Mouse (Mus musculus): ENCODE results near the gene Osbp2. TPM values are rescaled to one million over a fixed set of nuclear protein-coding genes. Genes with fewer than 3 reads are reported as not detected.

Gene Osbp2
- polyA plus RNA-seq, 1 experiment: 1.5 TPM

GRCm38 (mm10) chr11:3703089-3703992 is 160.4 kb downstream of the Osbp2 start:
- no peak overlapping the region for H3K4me3 ChIP-seq (ENCODE audit: low read depth, low read length)
- H3K9me3 ChIP-seq (replicated peaks; ENCODE audit: control insufficient read depth, insufficient read depth, low read length, poor library complexity, severe bottlenecking): no peaks in the 10 kb centered on the region
- H3K27ac ChIP-seq (ENCODE audit: insufficient read depth, low read length): no peak overlapping the region
- no peak overlapping the region for H3K9ac ChIP-seq (ENCODE audit: low read depth, poor library complexity, severe bottlenecking)
- no peaks in the 10 kb centered on the region for H3K27me3 ChIP-seq (ENCODE audit: control insufficient read depth, insufficient read depth, low read length, poor library complexity, severe bottlenecking)
- no peaks in the 10 kb centered on the region for H3K36me3 ChIP-seq (ENCODE audit: control insufficient read depth, insufficient read depth, low read length, poor library complexity, severe bottlenecking)
- H3K4me1 ChIP-seq (ENCODE audit: control insufficient read depth, insufficient read depth, low read length): no peaks in the 10 kb centered on the region
- TF ChIP-seq POLR2A (IDR thresholded peaks at IDR 0.05; ENCODE audit: insufficient read depth, low read length) (no peak), EP300 (IDR thresholded peaks at IDR 0.05; ENCODE audit: insufficient read depth, low read depth, low read length) (no peak)

GRCm38 (mm10) chr11:3697441-3697840 is 166.3 kb downstream of the Osbp2 start:
- H3K4me1 ChIP-seq (ENCODE audit: control insufficient read depth, insufficient read depth, low read length): no peaks in the 10 kb centered on the region
- TF ChIP-seq EP300 (IDR thresholded peaks at IDR 0.05; ENCODE audit: insufficient read depth, low read depth, low read length): no peak
- TF ChIP-seq CTCF (IDR thresholded peaks at IDR 0.05; ENCODE audit: low read depth, low read length): no peak
- TF ChIP-seq POLR2A (IDR thresholded peaks at IDR 0.05; ENCODE audit: insufficient read depth, low read length): no peak
- no peak overlapping the region for H3K4me3 ChIP-seq (ENCODE audit: low read depth, low read length)
- H3K9me3 ChIP-seq (replicated peaks; ENCODE audit: control insufficient read depth, insufficient read depth, low read length, poor library complexity, severe bottlenecking): no peaks in the 10 kb centered on the region
- H3K36me3 ChIP-seq (ENCODE audit: control insufficient read depth, insufficient read depth, low read length, poor library complexity, severe bottlenecking): no peaks in the 10 kb centered on the region; the same call in 1 of the 2 replicates
- H3K9ac ChIP-seq (ENCODE audit: low read depth, poor library complexity, severe bottlenecking): no peak overlapping the region
- H3K27ac ChIP-seq (ENCODE audit: insufficient read depth, low read length): no peak overlapping the region
- H3K27me3 ChIP-seq (ENCODE audit: control insufficient read depth, insufficient read depth, low read length, poor library complexity, severe bottlenecking): no peaks in the 10 kb centered on the region

- Histone ChIP-seq H3K4me1 (ENCODE audit: control insufficient read depth, insufficient read depth, low read length) (no peaks in the 10 kb centered on the region), H3K27me3 (ENCODE audit: control insufficient read depth, insufficient read depth, low read length, poor library complexity, severe bottlenecking) (no peaks in the 10 kb centered on the region), H3K27ac (ENCODE audit: insufficient read depth, low read length) (no peak overlapping the region), H3K9ac (ENCODE audit: low read depth, poor library complexity, severe bottlenecking) (no peak overlapping the region), H3K9me3 (replicated peaks; ENCODE audit: control insufficient read depth, insufficient read depth, low read length, poor library complexity, severe bottlenecking) (no peaks in the 10 kb centered on the region), H3K36me3 (ENCODE audit: control insufficient read depth, insufficient read depth, low read length, poor library complexity, severe bottlenecking) (no peaks in the 10 kb centered on the region; the same call in 1 of the 2 replicates), H3K4me3 (ENCODE audit: low read depth, low read length) (no peak overlapping the region)
- no peak for TF ChIP-seq CTCF (IDR thresholded peaks at IDR 0.05; ENCODE audit: low read depth, low read length)
- no peak for TF ChIP-seq POLR2A (IDR thresholded peaks at IDR 0.05; ENCODE audit: insufficient read depth, low read length)
- TF ChIP-seq EP300 (IDR thresholded peaks at IDR 0.05; ENCODE audit: insufficient read depth, low read depth, low read length): no peak
These were observed 167.6 kb downstream of the Osbp2 start for GRCm38 (mm10) chr11:3696086-3696616.

- H3K4me1 ChIP-seq (ENCODE audit: control insufficient read depth, insufficient read depth, low read length): no peaks in the 10 kb centered on the region
- H3K27me3 ChIP-seq (ENCODE audit: control insufficient read depth, insufficient read depth, low read length, poor library complexity, severe bottlenecking): no peaks in the 10 kb centered on the region
- TF ChIP-seq EP300 (IDR thresholded peaks at IDR 0.05; ENCODE audit: insufficient read depth, low read depth, low read length) (no peak), POLR2A (IDR thresholded peaks at IDR 0.05; ENCODE audit: insufficient read depth, low read length) (no peak), CTCF (IDR thresholded peaks at IDR 0.05; ENCODE audit: low read depth, low read length) (no peak)
- H3K36me3 ChIP-seq (ENCODE audit: control insufficient read depth, insufficient read depth, low read length, poor library complexity, severe bottlenecking): peaks cover 33% of the 10 kb centered on the region
- H3K27ac ChIP-seq (ENCODE audit: insufficient read depth, low read length): no peak overlapping the region
- H3K4me3 ChIP-seq (ENCODE audit: low read depth, low read length): no peak overlapping the region
- no peak overlapping the region for H3K9ac ChIP-seq (ENCODE audit: low read depth, poor library complexity, severe bottlenecking)
- no peaks in the 10 kb centered on the region for H3K9me3 ChIP-seq (replicated peaks; ENCODE audit: control insufficient read depth, insufficient read depth, low read length, poor library complexity, severe bottlenecking)
These were observed 172.0 kb downstream of the Osbp2 start for GRCm38 (mm10) chr11:3691746-3692145.

GRCm38 (mm10) chr11:3686885-3687284 is 176.8 kb downstream of the Osbp2 start:
- Histone ChIP-seq H3K4me3 (ENCODE audit: low read depth, low read length) (no peak overlapping the region), H3K27me3 (ENCODE audit: control insufficient read depth, insufficient read depth, low read length, poor library complexity, severe bottlenecking) (no peaks in the 10 kb centered on the region), H3K36me3 (ENCODE audit: control insufficient read depth, insufficient read depth, low read length, poor library complexity, severe bottlenecking) (peaks cover 70% of the 10 kb centered on the region), H3K4me1 (ENCODE audit: control insufficient read depth, insufficient read depth, low read length) (no peaks in the 10 kb centered on the region), H3K27ac (ENCODE audit: insufficient read depth, low read length) (no peak overlapping the region), H3K9ac (ENCODE audit: low read depth, poor library complexity, severe bottlenecking) (no peak overlapping the region), H3K9me3 (replicated peaks; ENCODE audit: control insufficient read depth, insufficient read depth, low read length, poor library complexity, severe bottlenecking) (no peaks in the 10 kb centered on the region)
- TF ChIP-seq CTCF (IDR thresholded peaks at IDR 0.05; ENCODE audit: low read depth, low read length) (no peak), POLR2A (IDR thresholded peaks at IDR 0.05; ENCODE audit: insufficient read depth, low read length) (no peak), EP300 (IDR thresholded peaks at IDR 0.05; ENCODE audit: insufficient read depth, low read depth, low read length) (no peak)

GRCm38 (mm10) chr11:3686318-3686717 is 177.4 kb downstream of the Osbp2 start:
- no peaks in the 10 kb centered on the region for H3K27me3 ChIP-seq (ENCODE audit: control insufficient read depth, insufficient read depth, low read length, poor library complexity, severe bottlenecking)
- H3K27ac ChIP-seq (ENCODE audit: insufficient read depth, low read length): no peak overlapping the region
- no peak overlapping the region for H3K4me3 ChIP-seq (ENCODE audit: low read depth, low read length)
- no peak overlapping the region for H3K9ac ChIP-seq (ENCODE audit: low read depth, poor library complexity, severe bottlenecking)
- no peaks in the 10 kb centered on the region for H3K9me3 ChIP-seq (replicated peaks; ENCODE audit: control insufficient read depth, insufficient read depth, low read length, poor library complexity, severe bottlenecking)
- TF ChIP-seq POLR2A (IDR thresholded peaks at IDR 0.05; ENCODE audit: insufficient read depth, low read length) (no peak), CTCF (IDR thresholded peaks at IDR 0.05; ENCODE audit: low read depth, low read length) (no peak), EP300 (IDR thresholded peaks at IDR 0.05; ENCODE audit: insufficient read depth, low read depth, low read length) (no peak)
- no peaks in the 10 kb centered on the region for H3K4me1 ChIP-seq (ENCODE audit: control insufficient read depth, insufficient read depth, low read length)
- peaks cover 75% of the 10 kb centered on the region for H3K36me3 ChIP-seq (ENCODE audit: control insufficient read depth, insufficient read depth, low read length, poor library complexity, severe bottlenecking)
